Mouse (Mus musculus): Measurements from ENCODE around the gene Brpf3.

DNA sequence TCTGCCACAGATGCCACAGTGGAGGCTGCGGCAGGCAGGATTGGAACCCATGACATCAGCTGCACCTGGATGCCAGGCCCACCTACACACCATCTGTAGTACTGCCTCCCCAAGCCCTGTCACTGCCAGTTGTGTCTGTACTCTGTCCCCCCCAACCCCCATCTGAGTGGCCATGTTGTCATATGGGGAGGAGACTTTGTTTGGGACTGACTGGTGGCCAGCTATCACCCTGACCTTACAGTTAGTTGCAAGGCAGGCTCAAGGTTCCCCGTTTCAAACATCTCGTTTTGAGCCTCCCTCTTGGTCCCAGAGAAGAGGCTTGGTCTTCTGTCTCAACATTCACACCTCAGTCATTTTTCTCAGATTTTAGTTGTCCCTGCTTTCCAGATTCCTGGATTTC lies 21.2 kb upstream of the Brpf3 start:
- no peak for TF ChIP-seq POLR2A (IDR thresholded peaks at IDR 0.05; ENCODE audit: borderline replicate concordance, extremely low read depth, insufficient read depth, insufficient read length, poor library complexity, severe bottlenecking)
- no peak for TF ChIP-seq CTCF (IDR thresholded peaks at IDR 0.05; ENCODE audit: borderline replicate concordance, extremely low read depth, insufficient read depth, insufficient read length)

Measured in brain, embryonic 14.5 days (tissue).